ENCODE assay signal across 11 mouse cellular contexts in genomic region chr12:54385401-54385800, GRCm38 (mm10).
A peak's percentile ranks its signal among the peaks of the same experiment; 100 is the strongest.
DNase-seq lines count a peak whose midpoint lies in the region.
"Had no signal": no experiment of that assay in that cellular context is flagged by ENCODE, and none has a peak within 500 bp of the region (broad histone marks: within the 10 kb centered on the region; RNA-seq: fewer than 3 reads in every experiment).

No protein-coding gene starts in this region.

- peak; percentile 53 to 56 for DNase-seq in heart, adult 18-20 months
- no peak for DNase-seq in heart, embryonic 10.5 days (ENCODE audit: low spot score)
- DNase-seq in NIH3T3 (ENCODE audit: low read depth) (peak; percentile 20), liver (no peak)
- peak; percentile 14 for DNase-seq in gastrocnemius, postnatal 25 days
- DNase-seq in lung, postnatal 14 days, result peak; percentile 62
- DNase-seq in spleen, postnatal 14 days (ENCODE audit: low spot score in 2 of 2), result no peak
- DNase-seq: cerebellum, adult 8-10 months; kidney, adult 18-20 months had no signal

- 49% methylated on average over 4 of the region's 4 CpGs for WGBS in heart, embryonic 10.5 days

- H3K4me1 ChIP-seq in heart, embryonic 10.5 days, result no peaks in the 10 kb centered on the region
- H3K4me1 ChIP-seq: embryonic facial prominence, embryonic 15.5 days had no signal

- H3K4me3 ChIP-seq in heart, embryonic 10.5 days, result no peak overlapping the region
- H3K4me3 ChIP-seq: embryonic facial prominence, embryonic 15.5 days; limb, embryonic 15.5 days had no signal

- H3K27me3 ChIP-seq in heart, embryonic 10.5 days (ENCODE audit: insufficient read depth, poor library complexity, severe bottlenecking), result no peaks in the 10 kb centered on the region
- H3K27me3 ChIP-seq: embryonic facial prominence, embryonic 15.5 days; limb, embryonic 15.5 days had no signal

- H3K36me3 ChIP-seq in heart, embryonic 10.5 days, result no peaks in the 10 kb centered on the region
- H3K36me3 ChIP-seq: embryonic facial prominence, embryonic 15.5 days; limb, embryonic 15.5 days had no signal

- no peaks in the 10 kb centered on the region for H3K9me3 ChIP-seq in heart, embryonic 10.5 days
- H3K9me3 ChIP-seq: embryonic facial prominence, embryonic 15.5 days; limb, embryonic 15.5 days had no signal

- no peak overlapping the region for H3K27ac ChIP-seq in heart, embryonic 10.5 days
- H3K27ac ChIP-seq: embryonic facial prominence, embryonic 15.5 days; limb, embryonic 15.5 days had no signal

Comparison
In these comparisons a context has a peak if more than half of its experiments do, and no peak if none do; other contexts are left out.
1. DNase-seq: peak in heart, adult 18-20 months (2 of 2), NIH3T3 (single experiment), gastrocnemius, postnatal 25 days (single experiment) and lung, postnatal 14 days (single experiment); none in heart, embryonic 10.5 days (single experiment), spleen, postnatal 14 days (0 of 2) and liver (single experiment).